Mouse (Mus musculus) natural killer cell, adult 2 months (primary cell): Measurements from ENCODE around the gene Vmn1r124.
"Not testable (repeated sequence)": the region's sequence is repeated elsewhere in the genome, so short reads cannot be mapped to it uniquely, and the experiment has no call there.

ENCODE experiments used
- DNase-seq, 2 experiments: peaks; one replicate each; pipeline ENCODE4 v3.0.0; 2022; ENCODE audit warnings: low spot score in 2 of 2

Vmn1r124 gene

GRCm38 (mm10) chr7:21260517-21260916 lies at the start of gene Vmn1r124:
Vmn1r124 (minus strand) TSS chr7:21260617.
- DNase-seq: not testable (repeated sequence)

DNA sequence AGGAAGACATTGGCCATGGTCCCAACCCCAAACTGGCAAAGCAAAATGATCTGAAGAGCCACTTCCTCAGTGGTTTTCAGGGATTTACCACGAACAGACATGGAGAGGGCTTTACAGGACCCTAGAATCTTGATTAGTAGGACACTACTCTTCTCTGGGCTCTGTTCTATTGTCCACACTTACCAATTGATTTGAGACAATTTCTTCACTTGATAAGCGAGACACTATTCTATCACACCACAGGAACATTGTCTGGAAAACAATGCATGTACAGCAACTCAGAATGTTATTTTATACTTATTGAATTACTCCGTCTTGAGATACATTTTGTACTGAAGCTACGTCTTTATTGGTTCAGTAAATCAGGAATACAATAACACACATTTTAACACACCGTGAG lies 41.0 kb upstream of the Vmn1r124 start, which contains the start of gene Vmn1r126:
Vmn1r126 (minus strand) TSS at position 101 of the 400 bp plus-strand sequence.
- DNase-seq: not testable (repeated sequence)

- not testable (repeated sequence) for DNase-seq
These were observed 11.5 kb upstream of the Vmn1r124 start, which contains the start of gene Vmn1r125 for GRCm38 (mm10) chr7:21271879-21272278. Vmn1r125 (plus strand) TSS chr7:21272179.
